Mouse (Mus musculus): ENCODE data around the gene Trim43a. TPM values are rescaled to one million over a fixed set of nuclear protein-coding genes. Genes with fewer than 3 reads are reported as not detected.

Trim43a gene
- polyA plus RNA-seq (2012; ENCODE audit: low replicate concordance), result not detected in 2 replicates

DNA sequence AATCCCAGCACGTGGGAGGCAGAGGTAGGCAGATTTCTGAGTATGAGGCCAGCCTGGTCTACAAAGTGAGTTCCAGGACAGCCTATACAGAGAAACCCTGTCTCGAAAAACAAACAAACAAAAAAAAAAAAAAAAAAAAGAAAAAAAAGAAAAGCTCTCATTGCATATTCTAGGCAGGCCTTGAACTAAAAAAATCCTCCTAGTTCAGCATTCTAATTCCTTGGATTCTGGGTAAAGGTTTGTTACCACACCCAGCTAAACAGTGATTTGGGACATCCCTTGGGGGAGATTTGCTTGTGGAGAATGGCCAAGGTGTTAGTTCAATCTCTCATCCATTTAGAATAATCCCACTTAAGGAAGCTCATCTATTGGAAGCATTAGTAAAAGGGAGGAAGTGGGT lies at the start of gene Trim43a:
Gene Trim43a, plus strand, starts transcription at position 301 of the 400 bp plus-strand sequence.

DNA sequence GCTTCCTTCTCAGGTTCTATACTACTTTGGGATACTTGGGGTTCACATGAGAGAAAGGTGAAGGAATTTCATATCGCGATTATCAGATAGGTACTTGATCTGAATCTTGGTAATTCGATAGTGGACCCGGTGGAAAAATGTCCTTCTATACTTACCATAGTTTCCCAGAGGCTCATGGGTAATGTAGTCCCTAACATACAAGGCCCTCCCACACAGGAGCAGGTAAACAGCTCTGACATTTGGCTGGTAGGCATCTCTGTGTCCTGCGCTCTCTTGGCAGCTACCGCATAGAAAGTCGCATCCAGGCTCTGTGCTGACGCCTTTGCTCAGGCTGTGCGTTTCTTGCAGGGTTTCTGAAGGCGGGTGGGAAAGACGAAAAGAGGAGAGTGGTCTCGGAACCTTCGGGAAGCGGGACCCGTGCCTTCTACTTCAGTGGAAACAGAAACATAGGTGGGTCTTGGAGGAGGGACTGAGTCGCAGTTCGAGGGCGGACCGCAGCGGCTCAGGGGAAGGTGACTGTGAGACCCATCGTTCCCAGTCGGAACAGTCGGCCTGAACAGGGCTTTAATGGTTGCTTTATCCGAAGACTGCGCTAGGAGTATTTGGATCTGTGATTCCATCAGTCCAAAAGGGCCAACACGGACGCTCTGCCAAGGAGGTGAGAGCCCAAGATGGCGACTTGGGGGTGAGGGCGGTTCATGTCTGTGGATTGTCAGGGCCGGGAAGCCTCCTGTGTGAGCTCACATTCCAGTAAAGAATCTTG lies 32.7 kb upstream of the Trim43a start, which contains the start of gene Zfp949:
Gene Zfp949, plus strand, starts transcription at position 170 of the 763 bp plus-strand sequence.

Other genes with a start within 250 kb of the Trim43a start
- gene Snx14, start 141.9 kb upstream of the Trim43a start, polyA plus RNA-seq (2012; ENCODE audit: low replicate concordance), result 3.0 and 4.7 TPM in 2 replicates
- 5.2 TPM in 1 of 2 replicates, not detected in the other for gene Gm20537, start 124.3 kb upstream of the Trim43a start, polyA plus RNA-seq (2012; ENCODE audit: low replicate concordance)
- 82.5 and 99.4 TPM in 2 replicates for gene Syncrip, start 98.3 kb upstream of the Trim43a start, polyA plus RNA-seq (2012; ENCODE audit: low replicate concordance)
- gene Zfp949, start 32.9 kb upstream of the Trim43a start, polyA plus RNA-seq (2012; ENCODE audit: low replicate concordance), result 0.33 and 0.91 TPM in 2 replicates
- gene Mthfsl, start 139.4 kb downstream of the Trim43a start, polyA plus RNA-seq (2012; ENCODE audit: low replicate concordance), result 2.0 and 3.0 TPM in 2 replicates
- gene Bcl2a1d, start 151.0 kb downstream of the Trim43a start, polyA plus RNA-seq (2012; ENCODE audit: low replicate concordance), result 0.48 TPM in 1 of 2 replicates, not detected in the other